In the genomic region with DNA sequence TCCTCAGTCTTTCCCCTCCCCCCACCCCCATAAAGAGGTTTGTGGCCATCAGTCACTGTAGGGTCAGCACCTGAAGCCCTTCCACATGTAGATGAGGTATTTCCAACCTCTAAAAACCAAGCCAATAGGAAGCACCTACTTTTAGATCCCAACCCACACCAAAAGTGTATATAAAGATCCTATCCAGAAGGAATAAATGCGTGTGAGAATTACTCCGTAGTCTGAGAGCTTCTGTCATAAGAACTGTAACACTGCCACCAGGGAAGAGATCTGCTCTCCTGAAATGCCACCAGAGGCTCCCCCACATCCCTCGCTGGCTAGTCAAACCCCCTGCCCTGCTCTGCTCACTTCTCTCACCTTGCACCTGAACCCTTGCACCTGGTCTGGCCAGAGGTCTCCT, we compare ENCODE assay signal across 17 mouse cellular contexts.
"Had no signal": no experiment of that assay in that cellular context is flagged by ENCODE, and none has a peak within 500 bp of the region (broad histone marks: within the 10 kb centered on the region; RNA-seq: fewer than 3 reads in every experiment).

No protein-coding gene starts in this region.

- ATAC-seq: liver, embryonic 12.5 days; liver, postnatal 0 days; lung, postnatal 0 days; midbrain, embryonic 13.5 days; midbrain, embryonic 15.5 days; midbrain, embryonic 16.5 days had no signal

- DNase-seq: left cerebral cortex, postnatal 4 days; liver; liver, embryonic 13.5 days; liver, postnatal 0 days; lung, adult 18-20 months; lung, adult 2 months; lung, embryonic 14.5 days; lung, postnatal 10 days; lung, postnatal 14 days; lung, postnatal 36 days; lung, postnatal 4 days; midbrain, embryonic 14.5 days had no signal
